Mouse (Mus musculus) frontal cortex, postnatal 36 days (tissue): Measurements from ENCODE around the gene Kctd7.

ENCODE experiments used
- DNase-seq, 2 experiments: peaks; one replicate each; pipeline ENCODE4 v3.0.0; 2022; ENCODE audit warnings: low spot score in 2 of 2

Gene Kctd7

GRCm38 (mm10) chr5:130143101-130143500 is 1.6 kb upstream of the Kctd7 start:
- DNase-seq, result no peak

- peak in 1 of 2 experiments; percentile 78 for DNase-seq
Observed at GRCm38 (mm10) chr5:130143977-130144333, 706 bp upstream of the Kctd7 start.

DNA sequence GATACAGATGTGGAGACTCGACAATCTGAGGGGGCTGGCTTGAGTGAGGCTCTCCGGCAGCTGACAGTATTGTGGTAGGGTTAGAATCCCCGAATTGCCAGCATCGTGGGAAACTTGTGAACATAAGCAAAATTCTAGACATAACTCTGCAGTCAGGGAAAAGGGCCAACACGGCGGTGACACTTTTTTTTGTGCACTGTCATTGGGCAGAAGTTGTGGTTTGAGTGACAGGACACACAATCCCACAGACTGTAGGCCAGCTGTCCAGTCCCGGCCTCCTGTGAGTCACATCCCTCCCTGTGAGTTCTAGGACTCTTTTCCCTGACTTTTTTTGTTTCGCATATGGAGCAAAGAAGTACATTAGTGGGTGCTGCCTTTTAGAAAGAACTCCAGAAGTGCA is 1.3 kb downstream of the Kctd7 start:
- DNase-seq, result peak; percentile 30 to 58

DNA sequence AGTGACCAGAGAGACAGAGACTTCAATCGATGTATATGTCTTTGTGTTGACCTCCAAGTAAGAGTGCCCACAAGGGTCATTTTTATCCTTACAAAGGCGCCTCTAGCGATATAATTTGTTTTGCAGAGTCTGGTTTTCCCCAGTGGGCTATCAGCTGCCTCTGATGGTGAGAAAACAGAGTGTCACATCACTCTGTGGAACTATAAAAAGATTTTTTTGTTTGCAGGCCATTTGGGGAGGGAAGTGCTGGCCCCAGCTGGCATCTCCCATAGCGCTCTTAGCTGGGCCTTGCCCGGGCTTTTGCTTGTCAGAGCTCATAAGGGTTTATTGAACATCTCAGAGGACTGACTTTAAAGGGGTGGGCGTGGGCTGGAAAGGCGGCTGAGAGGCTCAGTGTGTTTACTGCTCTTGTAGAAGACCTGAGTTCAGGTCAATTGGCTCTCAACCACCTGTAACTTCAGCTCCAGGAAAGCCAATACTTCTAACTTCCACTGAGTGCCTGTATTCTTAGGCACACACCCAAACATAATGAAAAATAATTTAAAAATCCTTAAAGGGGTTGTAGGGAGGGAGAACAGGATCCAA is 5.2 kb downstream of the Kctd7 start:
- no peak for DNase-seq

DNA sequence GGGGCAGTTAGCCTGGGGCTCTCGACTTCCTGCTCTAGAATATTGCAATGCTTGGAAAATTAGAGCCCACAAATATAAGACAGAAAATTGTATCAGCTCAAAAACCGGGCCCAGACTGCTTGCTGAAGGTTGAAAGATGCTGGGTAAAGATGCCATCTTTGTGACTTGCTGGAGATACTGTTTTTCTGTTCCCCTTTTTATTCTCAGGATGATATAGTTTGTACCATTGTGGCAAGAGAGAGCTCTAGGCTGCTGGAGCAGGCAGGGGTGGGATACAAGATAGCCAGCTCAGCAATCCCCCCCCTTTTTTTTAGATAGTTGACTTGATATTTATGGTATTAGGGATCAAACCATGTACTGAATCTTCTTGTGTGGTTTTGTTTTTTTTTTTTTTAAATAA is 9.6 kb downstream of the Kctd7 start:
- no peak for DNase-seq

- no peak for DNase-seq
Observed at GRCm38 (mm10) chr5:130158545-130158944, 13.9 kb downstream of the Kctd7 start.

DNA sequence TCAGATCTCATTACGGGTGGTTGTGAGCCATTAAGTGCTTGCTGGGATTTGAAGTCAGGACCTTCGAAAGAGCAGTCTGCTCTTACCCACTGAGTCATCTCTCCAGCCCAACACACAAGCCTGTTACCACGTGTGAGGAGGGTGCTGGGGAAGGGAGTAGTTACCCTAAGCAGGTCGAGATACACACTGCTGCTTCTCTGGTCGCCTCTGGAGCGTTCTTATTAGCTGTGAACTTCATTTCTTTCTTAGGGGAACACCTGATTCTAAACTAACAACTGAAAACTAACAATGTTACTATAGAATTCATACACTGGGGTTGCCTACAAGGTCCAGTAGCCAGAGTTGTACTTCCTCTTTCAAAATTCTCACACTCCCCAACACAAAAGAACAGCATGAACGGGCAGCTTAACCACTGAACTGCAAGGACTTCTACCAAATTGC is 15.1 kb downstream of the Kctd7 start:
- DNase-seq, result no peak

GRCm38 (mm10) chr5:130163670-130164069 is 19.0 kb downstream of the Kctd7 start:
- DNase-seq, result peak; percentile 70 to 81

DNA sequence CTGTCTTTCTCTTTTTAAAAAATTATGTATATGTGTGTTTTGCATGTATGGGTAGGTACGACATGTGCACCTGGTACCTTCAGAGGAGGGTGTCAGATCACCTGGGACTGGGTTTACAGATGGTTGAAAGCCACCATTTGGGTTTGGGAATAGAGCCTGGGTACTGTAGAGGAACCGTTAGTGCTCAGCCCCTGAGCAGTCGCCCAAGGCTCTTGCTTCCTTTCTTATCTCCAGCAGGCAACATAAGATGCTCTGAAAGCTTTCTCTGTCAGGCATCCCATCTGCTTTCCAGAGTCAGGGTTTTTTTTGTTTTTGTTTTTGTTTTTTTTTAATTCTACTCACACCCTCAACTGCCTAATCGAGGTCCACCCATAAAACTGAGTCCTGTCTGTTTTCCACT is 20.6 kb downstream of the Kctd7 start:
- DNase-seq, result no peak

- no peak for DNase-seq
Observed at GRCm38 (mm10) chr5:130169109-130169508, 24.4 kb downstream of the Kctd7 start.

GRCm38 (mm10) chr5:130170666-130171422 is 26.2 kb downstream of the Kctd7 start:
- DNase-seq, result no peak

- peak; percentile 93 to 94 for DNase-seq
Observed at GRCm38 (mm10) chr5:130171423-130171954, 26.8 kb downstream of the Kctd7 start, which contains the start of gene Rabgef1. Gene Rabgef1 (plus strand): TSS chr5:130171798.

GRCm38 (mm10) chr5:130171956-130172601 is 27.4 kb downstream of the Kctd7 start:
- peak in 1 of 2 experiments; percentile 30 for DNase-seq

DNA sequence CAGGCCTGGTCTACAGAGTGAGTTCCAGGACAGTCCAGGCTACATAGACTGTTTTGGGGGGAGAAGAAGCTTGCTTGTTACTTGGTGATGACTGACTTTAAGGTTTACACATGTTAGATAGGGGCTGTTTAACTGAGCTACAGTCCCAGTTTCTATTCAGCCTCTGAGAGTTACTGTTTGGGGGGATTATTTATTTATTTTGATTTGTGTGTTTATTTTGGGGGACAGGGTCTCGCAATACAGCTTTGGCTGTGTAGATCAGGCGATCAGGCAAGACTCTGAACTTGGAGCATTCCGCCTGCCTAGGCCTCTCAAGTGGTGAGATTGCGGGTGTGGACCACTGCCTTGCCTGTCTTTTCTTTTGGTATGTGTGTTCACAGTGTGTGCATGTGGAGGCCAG is 28.4 kb downstream of the Kctd7 start:
- no peak for DNase-seq

GRCm38 (mm10) chr5:130177871-130178270 is 33.2 kb downstream of the Kctd7 start:
- DNase-seq, result no peak

GRCm38 (mm10) chr5:130180362-130180761 is 35.7 kb downstream of the Kctd7 start:
- DNase-seq, result no peak

DNA sequence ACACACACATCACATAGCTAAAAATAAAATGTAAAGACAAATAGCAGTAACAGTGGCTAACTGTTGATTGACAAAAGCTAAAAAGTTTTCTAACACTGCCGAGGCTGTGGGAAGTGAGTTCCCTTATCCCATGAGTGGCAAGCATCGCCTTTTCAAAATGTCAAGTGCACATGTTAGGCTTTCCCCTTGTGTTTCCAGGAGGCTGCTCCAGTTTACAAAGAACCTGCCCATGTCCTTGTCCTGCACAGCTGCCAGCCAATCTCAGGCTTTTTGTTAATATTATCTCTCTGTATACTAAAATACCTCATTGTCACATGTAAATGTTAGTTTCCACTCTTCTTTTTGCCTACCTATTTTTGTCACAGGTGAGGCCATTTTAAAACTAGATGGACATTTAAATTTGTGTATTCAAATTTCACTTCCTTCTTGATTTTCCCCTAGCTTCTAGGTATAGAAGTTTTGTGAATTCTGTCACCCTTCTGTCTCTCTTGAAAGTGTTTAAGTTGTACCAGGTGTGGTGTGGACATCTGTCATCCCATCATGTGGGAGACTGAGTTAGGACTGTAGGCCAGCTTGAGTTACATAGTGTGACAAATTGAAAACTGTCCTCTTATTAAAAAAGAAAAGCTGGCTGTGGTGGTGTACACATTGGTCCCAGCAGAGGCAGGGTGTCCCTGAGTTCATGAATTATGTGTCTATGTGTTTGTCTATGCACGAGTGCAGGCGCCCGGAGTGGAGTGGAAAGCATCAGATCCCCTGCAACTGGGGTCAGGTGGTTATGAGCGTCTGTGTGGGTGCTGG is 37.3 kb downstream of the Kctd7 start:
- no peak for DNase-seq

DNA sequence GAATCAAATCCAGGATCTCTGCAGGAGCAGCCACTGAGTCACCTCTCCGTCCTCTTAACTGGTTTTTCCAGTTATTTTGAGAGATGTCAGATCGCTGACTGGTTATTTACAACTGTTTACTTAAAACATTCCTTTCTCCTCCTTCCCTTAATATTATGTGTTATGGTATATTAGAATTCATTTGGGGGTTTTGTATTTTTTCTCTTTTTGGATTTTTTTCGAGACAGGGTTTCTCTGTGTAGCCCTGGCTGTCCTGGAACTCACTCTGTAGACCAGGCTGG is 37.8 kb downstream of the Kctd7 start:
- no peak for DNase-seq

GRCm38 (mm10) chr5:130184193-130184856 is 39.7 kb downstream of the Kctd7 start:
- DNase-seq, result no peak

DNA sequence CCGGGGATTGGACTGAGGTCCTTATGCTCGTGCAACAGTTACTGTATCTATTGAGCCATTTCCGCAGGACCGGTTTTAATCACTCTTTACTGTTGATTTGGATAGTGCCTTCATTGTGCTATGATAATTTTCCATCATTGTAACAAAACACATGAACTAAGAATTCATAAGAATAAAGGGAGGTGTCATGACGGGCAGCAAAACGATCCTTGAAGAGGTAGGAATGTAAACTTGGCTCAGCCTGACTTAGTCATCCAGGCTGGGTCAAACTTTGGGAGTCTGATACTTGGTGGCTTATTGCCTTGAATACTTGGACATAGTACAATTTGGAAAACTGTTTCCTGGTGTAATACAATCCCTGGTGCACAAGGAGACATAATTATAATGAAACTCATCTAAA is 40.7 kb downstream of the Kctd7 start:
- DNase-seq, result no peak

DNA sequence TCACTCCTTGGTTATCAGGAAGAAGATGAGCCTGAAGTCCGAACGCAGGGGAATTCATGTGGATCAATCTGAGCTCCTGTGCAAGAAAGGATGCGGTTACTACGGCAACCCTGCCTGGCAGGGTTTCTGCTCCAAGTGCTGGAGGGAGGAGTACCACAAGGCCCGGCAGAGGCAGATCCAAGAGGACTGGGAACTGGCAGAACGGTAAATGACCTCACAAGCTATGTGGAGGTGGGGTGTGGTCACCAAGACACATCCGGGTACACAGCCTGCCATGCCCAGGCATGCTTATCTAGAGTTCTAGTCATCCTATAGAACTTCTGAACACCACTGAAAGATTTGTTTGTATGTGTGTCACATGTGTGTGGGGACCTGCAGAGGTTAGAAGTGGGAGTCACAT is 42.7 kb downstream of the Kctd7 start:
- DNase-seq, result peak; percentile 25 to 34

DNA sequence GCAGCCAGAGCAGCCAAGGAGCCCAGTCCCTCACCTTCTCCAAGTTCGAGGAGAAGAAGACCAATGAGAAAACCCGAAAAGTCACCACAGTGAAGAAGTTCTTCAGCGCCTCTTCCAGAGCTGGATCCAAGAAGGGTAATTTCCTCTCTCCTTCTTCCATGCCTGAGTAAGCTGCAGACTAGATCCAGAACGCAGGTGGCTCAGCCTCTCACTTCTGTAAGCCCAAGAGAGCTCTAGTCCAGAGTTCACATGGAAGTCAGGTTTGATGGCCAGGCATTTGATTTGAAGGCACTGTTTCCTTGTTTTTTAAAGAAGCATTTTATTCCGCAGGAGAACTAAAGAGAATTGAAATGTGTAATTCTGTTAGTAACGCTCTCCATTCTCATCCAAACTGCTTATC is 46.2 kb downstream of the Kctd7 start:
- DNase-seq, result no peak
